Mouse (Mus musculus): ENCODE data around the gene Mef2b.

DNA sequence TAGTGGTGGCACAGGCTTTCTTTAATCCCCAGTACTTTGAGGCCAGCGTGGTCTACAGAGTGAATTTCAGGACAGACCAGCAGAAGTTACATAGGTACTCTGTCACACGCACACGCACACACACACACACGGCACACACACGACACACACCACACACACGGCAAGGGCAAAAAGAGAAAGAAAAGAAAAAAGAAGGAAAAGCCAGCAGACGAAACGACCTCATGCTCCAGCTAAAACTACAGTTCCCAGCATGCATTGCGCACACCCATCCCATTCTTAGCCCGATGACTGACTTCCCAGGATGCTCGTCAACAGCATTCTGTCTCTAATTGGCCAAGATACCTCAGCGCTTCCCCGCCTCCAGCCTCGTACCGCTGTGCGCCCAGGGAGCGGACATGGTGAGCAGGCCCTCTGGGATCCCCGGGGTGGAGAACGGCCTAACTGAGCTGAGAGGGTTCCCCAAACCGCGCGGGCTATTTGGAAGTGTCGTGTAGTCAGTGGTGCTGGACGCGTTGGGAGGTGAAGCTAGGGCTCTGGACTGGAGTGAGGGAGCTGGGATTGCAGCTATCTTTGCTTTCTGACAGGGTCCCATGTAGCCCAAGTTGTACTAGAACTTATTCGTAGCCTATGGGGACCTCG, 32.7 kb downstream of the Mef2b start, which contains the start of gene Tmem161a:
- no peak for TF ChIP-seq EP300 (IDR thresholded peaks at IDR 0.05; ENCODE audit: low read depth)
- TF ChIP-seq CTCF (IDR thresholded peaks at IDR 0.05; ENCODE audit: low read depth): 0 out of 2 replicates have a peak, but pooled peaks have one; percentile 11

Measured in liver, embryonic 14.5 days (tissue).